Comparison of ENCODE assay signal across 8 mouse cellular contexts in the genomic region with DNA sequence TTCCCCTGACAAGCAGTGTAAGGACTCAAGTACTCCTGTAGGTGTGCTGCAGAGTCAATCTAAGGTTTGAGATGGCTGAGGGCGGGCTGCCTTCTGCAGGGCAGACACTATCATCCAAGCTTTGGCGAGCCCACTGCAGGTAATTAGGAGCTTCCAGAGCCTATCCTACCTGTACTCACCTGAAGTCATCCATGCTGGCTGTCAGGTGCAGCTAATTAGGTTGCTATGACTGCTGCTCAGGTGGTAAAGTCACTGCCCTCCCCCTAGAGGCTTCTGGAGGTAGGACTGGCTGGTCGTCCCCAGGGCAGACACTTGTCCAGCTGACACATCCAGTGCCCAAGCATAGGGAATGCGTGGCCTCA. TPM values are rescaled to one million over a fixed set of nuclear protein-coding genes. Genes with fewer than 3 reads are reported as not detected.
DNase-seq lines count a peak whose midpoint lies in the region; ATAC-seq and TF ChIP-seq lines count a peak whose summit lies in the region.

No protein-coding gene starts in this region.

- no peak overlapping the region for H3K27ac ChIP-seq in cortical plate, adult 2 months (ENCODE audit: insufficient read depth, low read length)
- H3K27ac ChIP-seq in hindbrain, embryonic 11.5 days (ENCODE audit: low read depth, low read length) = no peak overlapping the region; the same call in 1 of the 2 replicates
- peak overlapping the region; percentile 45; the same call in 1 of the 2 replicates for H3K27ac ChIP-seq in limb, embryonic 12.5 days
- H3K27ac ChIP-seq in midbrain, embryonic 15.5 days = peak overlapping the region; percentile 45

- no peaks in the 10 kb centered on the region for H3K9me3 ChIP-seq in E14TG2a.4 (ENCODE audit: low read length)
- H3K9me3 ChIP-seq in hindbrain, embryonic 11.5 days (ENCODE audit: control insufficient read depth, low read length) = no peaks in the 10 kb centered on the region
- no peaks in the 10 kb centered on the region for H3K9me3 ChIP-seq in limb, embryonic 12.5 days
- H3K9me3 ChIP-seq in midbrain, embryonic 15.5 days = no peaks in the 10 kb centered on the region

- H3K36me3 ChIP-seq in E14TG2a.4 (ENCODE audit: insufficient read depth, low read length) = peaks cover 57% of the 10 kb centered on the region
- H3K36me3 ChIP-seq in hindbrain, embryonic 11.5 days (ENCODE audit: control insufficient read depth, insufficient read depth, low read length) = peaks cover 13% of the 10 kb centered on the region
- H3K36me3 ChIP-seq in limb, embryonic 12.5 days = peaks cover 56% of the 10 kb centered on the region
- peaks cover 51% of the 10 kb centered on the region for H3K36me3 ChIP-seq in midbrain, embryonic 15.5 days (replicated peaks)

- no peak for TF ChIP-seq POLR2A in cortical plate, adult 2 months (IDR thresholded peaks at IDR 0.05; ENCODE audit: extremely low read depth, insufficient read depth, low read length)

- peaks cover 27% of the 10 kb centered on the region for H3K27me3 ChIP-seq in E14TG2a.4 (ENCODE audit: insufficient read depth, low read length)
- peaks cover 14% of the 10 kb centered on the region for H3K27me3 ChIP-seq in hindbrain, embryonic 11.5 days (ENCODE audit: control insufficient read depth, insufficient read depth, low read length)
- H3K27me3 ChIP-seq in limb, embryonic 12.5 days = no peaks in the 10 kb centered on the region
- no peaks in the 10 kb centered on the region for H3K27me3 ChIP-seq in midbrain, embryonic 15.5 days (replicated peaks)

- H3K4me3 ChIP-seq in E14TG2a.4 (replicated peaks; ENCODE audit: low read length) = no peak overlapping the region
- no peak overlapping the region for H3K4me3 ChIP-seq in cortical plate, adult 2 months (ENCODE audit: insufficient read depth, low read length)
- no peak overlapping the region for H3K4me3 ChIP-seq in hindbrain, embryonic 11.5 days (ENCODE audit: low read depth, low read length)
- H3K4me3 ChIP-seq in limb, embryonic 12.5 days (replicated peaks) = no peak overlapping the region
- H3K4me3 ChIP-seq in midbrain, embryonic 15.5 days = no peak overlapping the region

- TF ChIP-seq CTCF in E14TG2a.4 (conservative IDR thresholded peaks at IDR 0.05; ENCODE audit: low read length) = peak; percentile 49
- peak; percentile 48 for TF ChIP-seq CTCF in cortical plate, adult 2 months (IDR thresholded peaks at IDR 0.05; ENCODE audit: extremely low read depth, insufficient read depth, low read length)

- peak; percentile 51 for DNase-seq in cerebellum, adult 11-12 months
- no peak for DNase-seq in cerebellum, postnatal 4 days (ENCODE audit: low spot score in 2 of 2)
- DNase-seq in hindbrain, embryonic 11.5 days (ENCODE audit: low spot score) = peak; percentile 59
- no peak for DNase-seq in gastrocnemius, postnatal 4 days (ENCODE audit: low spot score in 2 of 2)

- peak; percentile 30; the same call in 1 of the 2 replicates for ATAC-seq in hindbrain, embryonic 11.5 days (ENCODE audit: low FRiP score)
- ATAC-seq in limb, embryonic 12.5 days (ENCODE audit: insufficient number of reproducible peaks, insufficient read depth, low FRiP score, low TSS enrichment, low read depth) = no peak
- ATAC-seq in midbrain, embryonic 15.5 days (replicated peaks) = peak; percentile 31

- 66% methylated on average over 4 of the region's 4 CpGs for WGBS in hindbrain, embryonic 11.5 days
- WGBS in limb, embryonic 12.5 days = 52% methylated on average over 4 of the region's 4 CpGs
- WGBS in midbrain, embryonic 15.5 days = 51% methylated on average over 4 of the region's 4 CpGs

- H3K4me2 ChIP-seq in hindbrain, embryonic 11.5 days (replicated peaks; ENCODE audit: low read depth, low read length) = no peak overlapping the region
- H3K4me2 ChIP-seq in limb, embryonic 12.5 days = no peak overlapping the region
- no peak overlapping the region for H3K4me2 ChIP-seq in midbrain, embryonic 15.5 days

- no peak overlapping the region for H3K9ac ChIP-seq in hindbrain, embryonic 11.5 days (ENCODE audit: low read depth, low read length)
- no peak overlapping the region for H3K9ac ChIP-seq in limb, embryonic 12.5 days (replicated peaks)
- H3K9ac ChIP-seq in midbrain, embryonic 15.5 days = no peak overlapping the region

- peaks cover 50% of the 10 kb centered on the region for H3K4me1 ChIP-seq in E14TG2a.4 (replicated peaks; ENCODE audit: low read depth, low read length)
- no peaks in the 10 kb centered on the region for H3K4me1 ChIP-seq in cortical plate, adult 2 months (ENCODE audit: control insufficient read depth, insufficient read depth, low read length)
- H3K4me1 ChIP-seq in hindbrain, embryonic 11.5 days (replicated peaks; ENCODE audit: control insufficient read depth, insufficient read depth, low read length) = peaks cover 15% of the 10 kb centered on the region
- H3K4me1 ChIP-seq in limb, embryonic 12.5 days (replicated peaks) = peaks cover 35% of the 10 kb centered on the region
- peaks cover 40% of the 10 kb centered on the region for H3K4me1 ChIP-seq in midbrain, embryonic 15.5 days

RNA-seq across cellular contexts. Expression of gene Sema3f, which starts 28.5 kb away (rescaled TPM):
- 29.1 and 30.1 TPM in 2 replicates for polyA plus RNA-seq in cortical plate, adult 2 months (2012; rRNA removed)
- polyA plus RNA-seq in hindbrain, embryonic 11.5 days (2014; fragmentation: Nextera tagmentation; extraction: Ambion mirVana) = 10.7 and 12.0 TPM in 2 replicates
- polyA plus RNA-seq in limb, embryonic 12.5 days (2016; fragmentation: Nextera tagmentation; extraction: Ambion mirVana) = 47.6 and 53.5 TPM in 2 replicates
- 26.0 and 31.2 TPM in 2 replicates for polyA plus RNA-seq in midbrain, embryonic 15.5 days (2015; fragmentation: Nextera tagmentation; extraction: Ambion mirVana)
- 10 to 100 TPM; 26.4 to 27.2 TPM for total RNA-seq in gastrocnemius, postnatal 4 days (2021)

RNA-seq across cellular contexts. Expression of gene Rbm5, which starts 32.0 kb away (rescaled TPM):
- polyA plus RNA-seq in cortical plate, adult 2 months (2012; rRNA removed) = 138 and 156 TPM in 2 replicates
- polyA plus RNA-seq in hindbrain, embryonic 11.5 days (2014; fragmentation: Nextera tagmentation; extraction: Ambion mirVana) = 198 and 241 TPM in 2 replicates
- 232 and 239 TPM in 2 replicates for polyA plus RNA-seq in limb, embryonic 12.5 days (2016; fragmentation: Nextera tagmentation; extraction: Ambion mirVana)
- polyA plus RNA-seq in midbrain, embryonic 15.5 days (2015; fragmentation: Nextera tagmentation; extraction: Ambion mirVana) = 280 and 292 TPM in 2 replicates
- 100 to 1,000 TPM in 1 of 2 experiments, 10 to 100 TPM in 1; 73.6 to 101 TPM for total RNA-seq in gastrocnemius, postnatal 4 days (2021)

RNA-seq across cellular contexts. Expression of gene Gnat1, which starts 59.3 kb away (rescaled TPM):
- 0.40 and 0.42 TPM in 2 replicates for polyA plus RNA-seq in cortical plate, adult 2 months (2012; rRNA removed)
- 0.84 and 1.2 TPM in 2 replicates for polyA plus RNA-seq in hindbrain, embryonic 11.5 days (2014; fragmentation: Nextera tagmentation; extraction: Ambion mirVana)
- polyA plus RNA-seq in limb, embryonic 12.5 days (2016; fragmentation: Nextera tagmentation; extraction: Ambion mirVana) = 2.1 and 2.2 TPM in 2 replicates
- polyA plus RNA-seq in midbrain, embryonic 15.5 days (2015; fragmentation: Nextera tagmentation; extraction: Ambion mirVana) = 2.1 and 2.2 TPM in 2 replicates
- not detected for total RNA-seq in gastrocnemius, postnatal 4 days (2021)

Comparison
In these comparisons a context has a peak if more than half of its experiments do, and no peak if none do; other contexts are left out.
1. DNase-seq: peak in cerebellum, adult 11-12 months (single experiment) and hindbrain, embryonic 11.5 days (single experiment); none in cerebellum, postnatal 4 days (0 of 2) and gastrocnemius, postnatal 4 days (0 of 2).
2. H3K27ac ChIP-seq: peak in limb, embryonic 12.5 days (single experiment) and midbrain, embryonic 15.5 days (single experiment); none in cortical plate, adult 2 months (single experiment) and hindbrain, embryonic 11.5 days (single experiment).